Mouse (Mus musculus) brain, embryonic 14.5 days (tissue): ENCODE results near the gene Mpped1.

Experiments used
- CTCF ChIP-seq: fragments of 200-500 bp; IDR thresholded peaks from 2 replicates; pipeline ENCODE4 v1.5.1; 2012; ENCODE audit warnings: inconsistent platforms, mild to moderate bottlenecking, moderate library complexity, borderline replicate concordance; ENCODE audit not compliant: insufficient read depth, insufficient read length; ENCODE audit errors: extremely low read depth
- POLR2A ChIP-seq: fragments of 200-500 bp; IDR thresholded peaks from 2 replicates; pipeline ENCODE4 v1.6.1; 2012; ENCODE audit warnings: mild to moderate bottlenecking, inconsistent platforms, borderline replicate concordance; ENCODE audit not compliant: poor library complexity, insufficient read depth, insufficient read length, severe bottlenecking; ENCODE audit errors: extremely low read depth

DNA sequence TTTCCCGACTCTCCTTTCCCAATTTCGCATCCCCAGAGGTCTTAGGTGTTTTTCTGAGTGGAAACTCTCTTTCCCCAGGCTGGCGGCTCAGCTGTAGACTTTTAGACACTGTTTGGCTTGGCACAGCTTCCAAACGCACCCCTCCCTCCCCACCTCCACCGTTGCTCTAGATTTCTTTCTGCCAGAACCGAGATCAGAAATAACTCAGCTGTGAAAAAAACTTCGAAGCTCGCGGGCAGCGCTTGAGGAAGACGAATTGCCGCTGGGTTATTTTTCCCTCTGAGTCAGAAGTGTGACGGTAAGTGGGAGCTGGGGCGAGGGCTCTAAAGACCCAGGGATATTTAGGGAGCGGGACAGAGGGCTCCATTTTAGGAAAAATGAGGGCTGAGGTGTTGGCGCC, 33.0 kb upstream of the Mpped1 start:
- TF ChIP-seq POLR2A, result no peak
- no peak for TF ChIP-seq CTCF
